In the genomic region with DNA sequence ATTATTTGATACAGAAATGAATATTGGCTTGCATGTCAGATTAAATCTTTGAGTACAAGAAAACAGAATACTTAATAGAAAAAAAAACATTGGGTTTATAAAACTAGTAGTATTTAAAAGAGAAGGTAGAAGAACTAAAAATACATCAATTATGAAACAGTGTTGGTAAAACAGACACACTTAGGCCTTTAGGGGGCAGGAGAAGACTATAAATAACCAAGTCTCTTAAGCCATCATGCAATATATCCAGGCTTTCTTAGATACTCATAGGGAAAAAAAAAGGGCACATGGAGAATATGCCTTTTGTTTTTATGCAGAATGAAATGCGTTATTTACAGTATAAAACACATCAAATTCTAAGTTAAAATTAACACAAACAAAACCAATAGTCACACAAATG, we compare ENCODE assay signal across 10 mouse cellular contexts.
DNase-seq lines count a peak whose midpoint lies in the region; ATAC-seq lines count a peak whose summit lies in the region.
"Had no signal": no experiment of that assay in that cellular context is flagged by ENCODE, and none has a peak within 500 bp of the region (broad histone marks: within the 10 kb centered on the region; RNA-seq: fewer than 3 reads in every experiment).

No protein-coding gene starts in this region.

- ATAC-seq in CD4-positive, CD25-positive, alpha-beta regulatory T cell, adult 4 months: no peak
- ATAC-seq in midbrain, embryonic 15.5 days (replicated peaks): peak; percentile 71; the same call in 1 of the 2 replicates

- H3K4me1 ChIP-seq in midbrain, embryonic 15.5 days: peaks cover 3% of the 10 kb centered on the region; the same call in 1 of the 2 replicates

- H3K27ac ChIP-seq in midbrain, embryonic 15.5 days: no peak overlapping the region
- H3K27ac ChIP-seq: macrophage had no signal

- H3K36me3 ChIP-seq in midbrain, embryonic 15.5 days (replicated peaks): no peaks in the 10 kb centered on the region

- H3K9ac ChIP-seq in midbrain, embryonic 15.5 days: no peak overlapping the region

- no peak overlapping the region for H3K4me2 ChIP-seq in midbrain, embryonic 15.5 days

- H3K9me3 ChIP-seq in midbrain, embryonic 15.5 days: no peaks in the 10 kb centered on the region

- H3K4me3 ChIP-seq in midbrain, embryonic 15.5 days: no peak overlapping the region

- DNase-seq in CD4-positive, CD25-positive, alpha-beta regulatory T cell, adult 2 months (ENCODE audit: low read depth, low spot score): peak; percentile 34
- peak; percentile 20 for DNase-seq in kidney, adult 9 months
- DNase-seq in kidney, adult 18-20 months: no peak
- peak; percentile 9 for DNase-seq in c-Kit-positive CD71-positive TER-119-positive erythroid progenitor cells, embryonic 14.5 days (ENCODE audit: low spot score)
- no peak for DNase-seq in layer of hippocampus, adult 9-11 months
- DNase-seq in left cerebral cortex, postnatal 36 days (ENCODE audit: low spot score in 2 of 2): no peak
- DNase-seq: cerebellum, adult 11 months had no signal

- whole genome bisulfite sequencing in midbrain, embryonic 15.5 days: 70% methylated on average over 1 of the region's 1 CpGs

- no peaks in the 10 kb centered on the region for H3K27me3 ChIP-seq in midbrain, embryonic 15.5 days (replicated peaks)

- intact Hi-C loops in left cerebral cortex, postnatal 36 days (cut with DNase I): loop anchor here (10.0 kb wide), 2 partner anchors 201 to 1119 kb away; no protein-coding TSS in a partner anchor

Comparison
In these comparisons a context has a peak if more than half of its experiments do, and no peak if none do; other contexts are left out.
1. DNase-seq: peak in CD4-positive, CD25-positive, alpha-beta regulatory T cell, adult 2 months (single experiment), kidney, adult 9 months (single experiment) and c-Kit-positive CD71-positive TER-119-positive erythroid progenitor cells, embryonic 14.5 days (single experiment); none in kidney, adult 18-20 months (single experiment), layer of hippocampus, adult 9-11 months (single experiment) and left cerebral cortex, postnatal 36 days (0 of 2).